Mouse (Mus musculus): Measurements from ENCODE around the gene P2ry12.

The P2ry12 gene

GRCm38 (mm10) chr3:59262704-59263103 lies at the start of gene P2ry12:
Gene P2ry12, minus strand, starts transcription at chr3:59262871.
- DNase-seq (ENCODE audit: extremely low spot score, low spot score): no peak

DNA sequence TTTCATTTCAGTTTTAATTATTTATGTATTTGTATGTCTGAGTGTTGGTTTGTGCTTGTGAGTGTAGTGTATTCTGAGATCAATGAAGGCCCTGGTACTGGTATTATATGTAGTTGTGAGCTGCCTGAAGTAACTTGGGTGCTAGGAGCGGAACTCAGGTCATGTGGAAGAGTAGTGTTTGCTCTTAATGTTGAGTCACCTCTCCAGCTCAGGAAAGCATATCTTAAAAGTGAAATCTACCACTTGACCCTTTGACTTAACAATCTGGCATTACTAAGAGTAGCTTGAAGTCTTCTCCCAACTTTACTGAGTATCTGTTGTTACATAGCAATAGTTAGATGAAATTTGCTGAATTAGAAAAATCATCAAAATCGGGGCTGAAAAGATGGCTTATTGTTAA lies 42.8 kb upstream of the P2ry12 start:
- DNase-seq (ENCODE audit: extremely low spot score, low spot score): no peak

GRCm38 (mm10) chr3:59304944-59305343 lies 42.3 kb upstream of the P2ry12 start:
- DNase-seq (ENCODE audit: extremely low spot score, low spot score): no peak

DNA sequence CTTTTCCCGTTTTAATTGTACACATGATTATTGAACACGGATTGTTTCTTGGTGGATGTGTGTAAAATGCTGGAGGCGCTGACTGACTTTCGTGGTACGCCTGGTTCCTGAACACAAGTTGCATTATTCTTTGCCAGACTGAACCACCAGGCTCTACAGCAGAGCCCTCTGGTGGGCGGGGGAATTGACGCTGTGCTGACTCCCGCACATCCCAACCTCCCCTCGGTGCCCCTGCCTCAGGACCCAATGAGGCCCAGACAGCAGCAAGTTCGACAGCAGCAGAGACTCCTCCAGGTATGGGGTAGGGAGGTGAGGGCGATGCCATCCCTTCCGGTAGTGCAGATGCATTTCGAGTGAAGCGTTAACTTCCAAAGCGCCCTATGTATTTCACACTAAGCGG lies 35.0 kb upstream of the P2ry12 start:
- DNase-seq (ENCODE audit: extremely low spot score, low spot score): no peak

DNA sequence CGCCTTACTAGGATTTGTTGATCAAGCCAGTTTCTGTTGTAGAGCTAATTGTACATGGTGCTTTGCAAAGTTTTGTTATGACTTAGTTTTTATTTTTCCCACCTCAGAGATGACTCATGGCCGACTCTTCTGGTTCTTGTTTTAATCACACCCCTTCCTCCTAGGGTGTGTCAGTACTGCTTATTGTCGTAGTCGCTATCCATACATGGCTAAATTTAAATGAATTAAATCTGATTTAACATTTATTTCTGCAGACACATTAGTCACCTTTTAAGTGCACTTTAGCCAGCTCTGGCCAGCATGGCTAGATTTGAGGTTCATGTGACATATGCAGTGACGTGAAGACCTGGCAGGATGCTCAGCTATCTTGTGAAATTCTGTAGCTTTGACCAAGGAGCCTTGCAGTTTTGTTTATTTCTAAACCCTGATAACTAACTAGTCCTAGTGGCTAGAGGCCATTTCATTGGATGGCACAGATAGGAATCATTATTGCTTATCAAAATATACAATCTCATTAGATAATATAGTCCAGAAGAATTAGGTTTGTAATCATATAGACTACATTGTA lies 34.0 kb upstream of the P2ry12 start:
- DNase-seq (ENCODE audit: extremely low spot score, low spot score): no peak

DNA sequence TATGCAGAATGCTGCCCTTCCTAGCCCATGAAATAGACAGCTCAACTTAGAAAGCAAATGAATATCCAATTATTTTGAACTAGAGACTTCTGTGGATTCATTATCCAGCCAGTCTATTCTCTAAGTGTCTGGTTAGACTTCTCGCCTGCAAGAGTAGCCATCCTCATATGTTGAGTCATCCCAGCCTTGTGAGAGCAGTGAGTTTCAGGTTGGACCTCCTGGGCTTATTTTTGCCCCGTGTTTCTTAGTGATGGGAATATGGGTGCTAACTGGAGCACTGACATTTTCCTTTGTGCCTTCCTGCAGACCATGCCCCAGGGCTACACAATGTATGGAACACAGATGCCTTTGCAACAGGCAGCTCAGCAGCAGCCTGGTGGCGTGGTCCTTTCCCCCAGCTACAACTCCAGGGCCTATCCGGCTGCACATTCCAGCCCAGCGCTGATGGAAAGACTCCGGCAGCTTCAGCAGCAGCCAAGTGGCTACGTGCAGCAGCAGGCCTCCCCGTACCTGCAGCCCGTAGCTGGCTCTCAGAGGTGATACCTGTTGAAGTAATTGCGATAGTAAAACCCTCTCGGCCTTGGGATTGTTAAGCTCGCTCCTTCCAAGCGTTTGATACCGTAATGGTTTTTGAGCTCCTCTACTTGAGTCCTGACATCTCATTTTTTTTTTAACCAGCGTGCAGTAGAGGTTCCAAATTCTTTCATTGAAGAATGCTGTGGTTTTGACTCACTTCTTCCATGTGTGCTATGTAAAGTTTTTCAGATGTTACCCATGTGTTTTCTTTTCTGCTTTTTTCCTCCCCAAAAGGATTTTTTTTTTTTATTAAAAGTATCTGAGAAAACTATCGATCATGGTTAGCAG lies 33.3 kb upstream of the P2ry12 start:
- DNase-seq (ENCODE audit: extremely low spot score, low spot score): no peak

DNA sequence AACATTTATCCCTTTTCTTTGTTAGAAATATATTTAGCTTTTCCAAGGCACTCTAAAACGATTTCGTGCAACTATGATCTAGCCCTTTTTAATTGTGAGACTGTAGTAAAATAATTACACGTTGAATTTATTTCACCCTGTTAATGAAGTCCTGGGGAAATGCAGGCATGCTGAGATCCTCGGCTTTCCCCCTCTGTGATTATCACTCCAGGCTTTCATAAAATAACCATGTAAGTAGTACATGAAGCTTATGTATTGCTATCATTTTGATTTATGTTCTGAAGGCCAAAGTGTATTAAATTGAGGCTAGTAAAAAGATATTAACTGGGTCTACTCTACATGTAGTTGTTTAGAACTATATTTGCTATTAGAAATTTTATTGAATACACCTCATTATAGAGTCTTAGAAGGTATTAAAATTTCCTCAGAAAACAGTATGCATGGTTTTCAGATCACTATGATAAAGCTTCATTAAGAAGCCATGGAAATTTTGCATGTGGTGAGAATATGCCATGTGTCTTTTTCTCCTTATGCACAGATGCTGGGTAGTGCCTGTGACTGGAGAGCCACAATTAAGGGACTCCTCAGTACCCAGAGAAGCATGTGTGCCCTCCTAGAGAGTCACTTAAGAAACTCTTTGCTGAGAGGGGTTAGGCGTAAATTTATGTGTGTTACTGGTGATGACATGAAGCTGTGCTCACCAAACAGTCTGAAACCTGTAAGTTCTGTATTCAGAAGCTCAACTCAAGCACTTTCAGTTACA lies 30.9 kb upstream of the P2ry12 start:
- no peak for DNase-seq (ENCODE audit: extremely low spot score, low spot score)

GRCm38 (mm10) chr3:59290551-59290950 lies 27.9 kb upstream of the P2ry12 start:
- DNase-seq (ENCODE audit: extremely low spot score, low spot score): no peak

- no peak for DNase-seq (ENCODE audit: extremely low spot score, low spot score)
Measured at GRCm38 (mm10) chr3:59278620-59279019, 15.9 kb upstream of the P2ry12 start.

- DNase-seq (ENCODE audit: extremely low spot score, low spot score): no peak
Measured at GRCm38 (mm10) chr3:59278254-59278533, 15.5 kb upstream of the P2ry12 start.

DNA sequence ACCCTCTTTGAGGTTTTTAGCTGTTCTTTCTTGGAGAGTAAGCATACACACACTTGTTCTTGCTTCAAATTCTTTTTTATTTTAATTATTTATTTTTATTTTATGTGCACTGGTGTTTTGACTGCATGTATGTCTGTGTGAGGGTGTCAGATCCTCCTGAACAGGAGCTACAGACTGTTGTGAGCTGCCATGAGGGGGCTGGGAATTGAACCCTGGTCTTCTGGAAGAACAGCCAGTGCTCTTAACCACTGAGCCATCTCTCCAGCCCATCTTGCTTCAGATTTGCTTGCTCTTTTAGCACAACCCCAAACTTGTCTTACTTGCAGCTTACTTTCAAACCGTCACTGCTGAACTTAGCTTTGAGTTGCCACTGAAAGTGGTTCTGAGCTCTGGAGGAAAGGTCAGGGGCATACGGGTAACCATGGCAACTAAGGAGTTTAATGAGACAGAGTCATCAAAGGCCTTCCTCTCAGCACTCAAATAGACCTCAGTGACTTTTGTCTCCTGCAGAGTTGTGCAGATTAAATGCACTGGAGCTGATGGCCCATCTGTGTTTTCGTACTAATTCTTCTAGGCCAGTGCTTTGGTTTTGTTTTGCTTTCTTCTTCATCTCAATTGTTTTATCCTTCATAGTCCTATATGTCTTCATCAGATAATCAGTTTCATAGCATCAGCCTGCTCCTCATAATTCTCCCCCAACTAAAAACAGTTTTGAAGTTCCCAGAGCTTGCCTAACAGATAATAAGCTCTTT lies 15.0 kb upstream of the P2ry12 start:
- DNase-seq (ENCODE audit: extremely low spot score, low spot score): no peak

GRCm38 (mm10) chr3:59270811-59271210 lies 8.1 kb upstream of the P2ry12 start:
- no peak for DNase-seq (ENCODE audit: extremely low spot score, low spot score)

DNA sequence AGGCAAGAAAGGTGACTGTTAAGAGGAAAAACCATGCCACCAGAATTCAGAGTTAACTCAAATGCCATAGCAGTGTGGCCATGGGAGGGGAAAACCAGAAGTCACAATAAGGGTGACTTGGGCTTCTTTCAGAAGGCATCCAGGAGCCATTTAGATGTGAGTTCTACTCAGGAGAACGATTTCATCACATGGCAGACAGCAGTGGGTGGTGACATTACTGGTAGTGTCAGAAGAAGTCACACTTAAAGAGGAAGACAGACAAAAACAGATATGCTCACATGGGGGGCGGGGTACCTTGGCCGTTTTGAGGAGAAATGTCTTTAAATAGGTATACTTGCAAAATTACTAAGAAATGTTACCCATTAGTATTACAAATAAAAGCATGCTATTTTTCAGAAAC lies 1.3 kb upstream of the P2ry12 start:
- DNase-seq (ENCODE audit: extremely low spot score, low spot score): no peak

DNA sequence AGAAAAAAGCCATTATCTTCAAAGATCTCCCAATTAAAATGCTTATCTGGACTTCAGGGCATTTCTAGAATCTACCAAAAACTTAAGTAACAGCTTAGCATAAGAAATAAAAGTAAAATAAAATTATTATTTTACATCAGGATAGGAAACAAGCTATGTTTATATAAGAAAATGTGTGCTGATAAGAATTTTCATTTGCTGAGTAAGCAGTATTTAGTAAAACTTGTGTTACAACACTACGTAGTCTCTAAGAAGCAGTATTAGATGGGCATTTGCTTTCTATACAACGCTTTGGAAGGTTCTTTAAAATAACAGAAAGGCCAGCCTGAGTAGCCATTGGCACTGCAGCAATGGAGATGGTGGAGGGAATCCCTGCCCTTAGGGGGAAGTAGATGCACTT lies 746 bp upstream of the P2ry12 start:
- DNase-seq (ENCODE audit: extremely low spot score, low spot score): no peak

- DNase-seq (ENCODE audit: extremely low spot score, low spot score): no peak
Measured at GRCm38 (mm10) chr3:59261709-59262472, 780 bp downstream of the P2ry12 start.

DNA sequence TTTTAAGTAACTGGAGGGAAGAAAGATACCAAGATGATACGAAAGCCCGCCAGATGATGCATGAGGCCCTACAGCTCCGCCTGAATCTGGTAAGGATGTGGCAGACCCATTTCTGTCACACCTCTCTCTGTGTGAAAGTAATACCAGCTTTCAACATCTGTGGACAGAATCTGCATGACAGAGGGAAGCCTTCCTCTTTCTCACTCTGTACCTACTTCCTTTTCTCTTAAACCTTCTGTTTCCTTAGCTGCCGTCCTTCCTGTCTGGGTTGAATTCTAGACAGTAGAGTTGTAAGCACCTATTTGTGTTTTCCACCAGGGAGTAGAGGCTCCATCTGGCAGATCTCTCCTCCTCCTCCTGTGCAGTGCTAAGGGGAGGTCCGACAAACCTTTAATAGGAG lies 1.9 kb downstream of the P2ry12 start:
- DNase-seq (ENCODE audit: extremely low spot score, low spot score): no peak

GRCm38 (mm10) chr3:59257740-59258664 lies 4.7 kb downstream of the P2ry12 start:
- DNase-seq (ENCODE audit: extremely low spot score, low spot score): no peak

DNA sequence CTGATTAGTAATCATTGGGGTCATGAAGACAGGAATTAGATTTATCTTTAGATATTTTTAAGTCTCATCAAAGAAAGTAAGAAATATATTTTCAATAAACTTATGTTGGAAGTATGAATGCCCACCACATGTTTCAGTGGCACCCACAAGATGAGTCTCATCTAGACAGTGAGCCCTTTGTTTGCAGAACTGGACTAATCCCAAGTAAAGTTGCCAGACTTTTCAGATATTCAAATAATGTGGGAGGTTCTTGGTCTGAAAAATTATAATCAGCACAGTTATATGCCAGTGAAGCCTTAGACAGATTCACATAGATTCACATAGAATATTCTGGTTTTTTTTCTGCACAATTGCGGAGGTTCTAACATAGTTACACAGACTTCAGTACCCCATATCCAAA lies 12.2 kb downstream of the P2ry12 start:
- DNase-seq (ENCODE audit: extremely low spot score, low spot score): no peak

DNA sequence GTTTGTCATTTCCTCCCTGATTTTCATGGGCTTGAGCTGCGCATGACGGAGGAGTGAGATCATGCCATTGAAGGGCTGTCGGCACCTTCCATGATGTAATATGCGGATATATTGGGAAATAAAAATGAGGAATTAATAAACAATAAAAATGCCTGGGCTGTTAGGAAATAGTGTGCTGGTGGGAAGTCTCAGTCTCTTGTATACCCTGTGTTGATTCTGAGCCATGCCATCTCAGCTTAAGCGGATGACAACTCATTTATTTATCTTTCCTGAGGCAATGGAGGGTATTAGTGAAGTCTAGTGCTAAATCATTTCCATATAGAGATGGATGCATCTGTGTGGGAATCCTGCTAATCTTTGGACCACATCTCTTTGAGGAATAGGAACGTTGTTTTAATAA lies 14.6 kb downstream of the P2ry12 start:
- no peak for DNase-seq (ENCODE audit: extremely low spot score, low spot score)

DNA sequence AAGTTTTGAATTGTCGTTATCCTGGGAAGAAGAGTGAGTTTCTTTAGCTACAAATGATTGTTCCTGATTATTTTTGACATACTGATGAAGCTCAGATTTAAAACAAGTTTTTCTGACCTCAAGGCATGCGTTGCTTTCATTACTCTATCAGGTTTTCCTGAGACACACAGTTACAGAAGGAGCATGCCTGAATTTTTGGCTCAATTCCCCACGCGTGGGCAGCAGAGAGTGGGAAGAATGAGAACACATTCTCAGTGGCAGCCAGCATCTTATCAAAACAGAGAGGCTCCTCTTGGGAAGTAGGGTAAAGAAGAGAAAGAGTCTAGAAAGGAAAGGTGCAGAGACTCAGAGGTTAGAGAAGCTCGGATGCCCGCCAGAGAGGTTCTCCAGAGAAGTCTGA lies 19.3 kb downstream of the P2ry12 start:
- DNase-seq (ENCODE audit: extremely low spot score, low spot score): no peak
